Mouse (Mus musculus): ENCODE results near the gene Ankdd1a.

Gene Ankdd1a

GRCm38 (mm10) chr9:65519807-65520504 is at the start of gene Ankdd1a:
Gene Ankdd1a (minus strand): TSS chr9:65520193.
- peak; percentile 38 for DNase-seq

- DNase-seq: no peak
These were observed 49.5 kb upstream of the Ankdd1a start for GRCm38 (mm10) chr9:65569491-65569971.

GRCm38 (mm10) chr9:65568787-65569186 is 48.8 kb upstream of the Ankdd1a start:
- DNase-seq: no peak

- DNase-seq: no peak
These were observed 44.7 kb upstream of the Ankdd1a start for GRCm38 (mm10) chr9:65564698-65565097.

- no peak for DNase-seq
These were observed 43.1 kb upstream of the Ankdd1a start for GRCm38 (mm10) chr9:65563073-65563472.

GRCm38 (mm10) chr9:65562081-65562506 is 42.1 kb upstream of the Ankdd1a start:
- peak; percentile 33 for DNase-seq

GRCm38 (mm10) chr9:65561016-65561415 is 41.0 kb upstream of the Ankdd1a start:
- DNase-seq: peak; percentile 18

- no peak for DNase-seq
These were observed 38.8 kb upstream of the Ankdd1a start for GRCm38 (mm10) chr9:65558806-65559205.

- no peak for DNase-seq
These were observed 37.0 kb upstream of the Ankdd1a start for GRCm38 (mm10) chr9:65556979-65557378.

GRCm38 (mm10) chr9:65556349-65556748 is 36.4 kb upstream of the Ankdd1a start:
- DNase-seq: no peak

GRCm38 (mm10) chr9:65555621-65556020 is 35.6 kb upstream of the Ankdd1a start:
- DNase-seq: no peak

GRCm38 (mm10) chr9:65555001-65555405 is 35.0 kb upstream of the Ankdd1a start:
- no peak for DNase-seq

GRCm38 (mm10) chr9:65552711-65553110 is 32.7 kb upstream of the Ankdd1a start:
- DNase-seq: no peak

- DNase-seq: no peak
These were observed 32.1 kb upstream of the Ankdd1a start for GRCm38 (mm10) chr9:65552141-65552540.

- no peak for DNase-seq
These were observed 31.0 kb upstream of the Ankdd1a start for GRCm38 (mm10) chr9:65551035-65551434.

- DNase-seq: no peak
These were observed 30.3 kb upstream of the Ankdd1a start for GRCm38 (mm10) chr9:65550079-65550831.

- no peak for DNase-seq
These were observed 29.6 kb upstream of the Ankdd1a start for GRCm38 (mm10) chr9:65549643-65550042.

- no peak for DNase-seq
These were observed 29.1 kb upstream of the Ankdd1a start for GRCm38 (mm10) chr9:65549139-65549538.

- no peak for DNase-seq
These were observed 28.3 kb upstream of the Ankdd1a start for GRCm38 (mm10) chr9:65548311-65548710.

GRCm38 (mm10) chr9:65547844-65548243 is 27.9 kb upstream of the Ankdd1a start:
- DNase-seq: no peak

GRCm38 (mm10) chr9:65547111-65547510 is 27.1 kb upstream of the Ankdd1a start:
- DNase-seq: no peak

- DNase-seq: no peak
These were observed 26.4 kb upstream of the Ankdd1a start for GRCm38 (mm10) chr9:65546413-65546695.

- DNase-seq: no peak
These were observed 25.8 kb upstream of the Ankdd1a start for GRCm38 (mm10) chr9:65545635-65546412.

- DNase-seq: no peak
These were observed 22.1 kb upstream of the Ankdd1a start for GRCm38 (mm10) chr9:65542111-65542524.

All from cerebellum, adult 11 months (tissue).